Mouse (Mus musculus) heart, embryonic 14.5 days (tissue): ENCODE results near the gene Rabif. TPM values are rescaled to one million over a fixed set of nuclear protein-coding genes. Genes with fewer than 3 reads are reported as not detected.
"Not testable (repeated sequence)": the region's sequence is repeated elsewhere in the genome, so short reads cannot be mapped to it uniquely, and the experiment has no call there.

Experiments
- ATAC-seq: fragments of 200-750 bp; cut with Nextera tagmentation; 2 replicates; pipeline ENCODE4 v1.8.0; 2017; ENCODE audit warnings: low read depth, moderate TSS enrichment; ENCODE audit not compliant: insufficient number of reproducible peaks, insufficient read depth, low FRiP score
- H3K27ac ChIP-seq, 2 experiments: fragments of 200-500 bp in 1 of 2; fragments of 300-500 bp in 1 of 2; sonication (generic) in 1 of 2; replicated peaks in 1 of 2; 2 replicates each; pipeline ENCODE4 v1.5.1; 2012 to 2014; ENCODE audit warnings: low read depth in 2 of 2, low read length in 2 of 2, control low read depth in 1 of 2, mild to moderate bottlenecking in 1 of 2, mixed read lengths in 1 of 2; ENCODE audit not compliant: control insufficient read depth in 1 of 2, insufficient read depth in 1 of 2
- H3K27me3 ChIP-seq: fragments of 300-500 bp; sonication (generic); 2 replicates; pipeline ENCODE4 v1.6.1; 2014; ENCODE audit warnings: mild to moderate bottlenecking, low read length, control low read depth; ENCODE audit not compliant: control insufficient read depth, insufficient read depth
- H3K36me3 ChIP-seq: fragments of 300-500 bp; sonication (generic); 2 replicates; pipeline ENCODE4 v1.6.1; 2014; ENCODE audit warnings: mild to moderate bottlenecking, control low read depth, low read length, mixed read lengths; ENCODE audit not compliant: control insufficient read depth, insufficient read depth
- H3K4me1 ChIP-seq, 2 experiments: fragments of 200-500 bp in 1 of 2; fragments of 300-500 bp in 1 of 2; sonication (generic) in 1 of 2; 2 replicates each; pipeline ENCODE4 v1.6.1; 2012 to 2014; ENCODE audit warnings: low read length in 2 of 2, control low read depth in 1 of 2, mixed read lengths in 1 of 2; ENCODE audit not compliant: control insufficient read depth in 2 of 2, insufficient read depth in 2 of 2
- H3K4me2 ChIP-seq: fragments of 300-500 bp; sonication (generic); 2 replicates; pipeline ENCODE4 v1.6.1; 2014; ENCODE audit warnings: mild to moderate bottlenecking, low read length
- H3K4me3 ChIP-seq, 2 experiments: fragments of 200-500 bp in 1 of 2; fragments of 300-500 bp in 1 of 2; sonication (generic) in 1 of 2; 2 replicates each; pipeline ENCODE4 v1.5.1; 2012 to 2014; ENCODE audit warnings: low read length in 2 of 2, mild to moderate bottlenecking in 2 of 2, control low read depth in 1 of 2, low read depth in 1 of 2, moderate library complexity in 1 of 2; ENCODE audit not compliant: control insufficient read depth in 1 of 2, insufficient read depth in 1 of 2
- H3K9ac ChIP-seq: fragments of 300-500 bp; sonication (generic); 2 replicates; pipeline ENCODE4 v1.6.1; 2014; ENCODE audit warnings: mild to moderate bottlenecking, low read length
- H3K9me3 ChIP-seq: fragments of 300-500 bp; sonication (generic); 2 replicates; pipeline ENCODE4 v1.6.1; 2016; ENCODE audit warnings: low read length, control low read depth; ENCODE audit not compliant: control insufficient read depth
- WGBS: fragments of 180-500 bp; shearing (Covaris S2); extraction: QIAGEN DNeasy Blood & Tissue Kit; methylation state at CpG from one replicate; pipeline ENCODE4 v1.1.7; 2014; 5-methylcytosine and 5-hydroxymethylcytosine counted together
- polyA plus RNA-seq: library from polyadenylated mRNA; unstranded; fragments of >200 nt; fragmentation: Nextera tagmentation; extraction: Ambion mirVana; gene quantifications from 2 replicates; pipeline ENCODE4 v1.2.1, GENCODE M21; 2014

The Rabif gene
- polyA plus RNA-seq, 1 experiment from 2014 or later = 30.4 TPM

DNA sequence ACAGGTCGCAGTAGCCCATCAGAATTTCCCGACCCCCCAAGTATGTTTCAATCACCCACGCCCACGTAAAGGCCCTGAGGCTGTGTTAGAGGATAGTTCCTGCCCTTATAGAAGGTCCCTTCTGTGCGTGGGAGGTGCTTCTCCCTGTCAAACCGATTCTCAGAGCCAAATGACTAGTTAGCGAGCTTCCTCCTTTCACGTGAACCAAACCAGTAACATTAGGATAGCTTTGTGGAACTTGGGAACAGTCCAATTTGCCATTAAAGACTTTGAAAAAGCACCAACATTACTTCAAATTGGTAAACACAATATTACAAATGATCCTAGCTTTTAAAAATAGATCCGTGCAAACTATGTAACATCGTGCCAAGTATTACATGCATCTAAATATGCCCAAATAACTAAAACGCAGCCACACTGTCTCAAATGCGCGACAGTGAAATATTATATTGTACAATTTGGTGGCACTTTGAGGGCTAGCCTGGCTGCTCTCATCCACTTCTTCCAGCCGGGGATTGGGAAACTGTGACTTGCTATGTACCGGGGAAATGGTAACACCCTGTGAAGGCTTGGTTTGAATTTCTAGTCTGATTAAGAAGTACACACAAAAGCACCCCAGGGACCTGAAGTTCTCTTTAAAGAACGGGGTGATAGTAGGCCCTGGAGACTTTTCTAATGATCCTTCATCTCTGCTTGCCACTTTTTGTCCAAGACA lies 19.6 kb downstream of the Rabif start:
- Histone ChIP-seq H3K27ac (no peak overlapping the region), H3K9ac (peak overlapping the region; percentile 73), H3K27me3 (peaks cover 15% of the 10 kb centered on the region), H3K4me3 (peak overlapping the region; percentile 41 to 47), H3K36me3 (peaks cover 6% of the 10 kb centered on the region; the same call in 1 of the 2 replicates), H3K9me3 (no peaks in the 10 kb centered on the region), H3K4me1 (peaks cover 7 to 17% of the 10 kb centered on the region in 2 experiments; a peak in 3 of 4 replicates), H3K4me2 (peak overlapping the region; percentile 94)
- ATAC-seq = no peak
- WGBS = 51% methylated on average over 16 of the region's 16 CpGs

DNA sequence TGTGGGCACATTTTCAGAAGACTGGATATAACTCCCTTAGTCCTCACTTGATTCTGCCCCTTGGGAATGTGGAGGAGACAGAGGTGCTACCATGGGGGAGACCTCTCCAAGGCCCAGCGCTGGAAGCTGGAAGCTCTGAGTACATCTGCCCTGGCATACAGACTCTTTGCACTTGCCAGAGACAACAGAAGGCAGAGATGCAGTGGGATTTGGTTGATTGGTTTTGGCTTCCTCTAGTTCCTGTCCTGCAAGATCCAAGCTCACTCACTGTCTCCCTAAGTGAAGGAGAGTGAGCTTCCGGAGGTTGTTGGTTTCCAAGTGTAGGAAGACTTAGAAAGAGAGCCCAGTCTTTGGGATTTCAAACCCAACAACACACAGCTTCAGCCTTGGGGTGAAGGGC lies 21.4 kb downstream of the Rabif start:
- no peak overlapping the region for H3K4me3 ChIP-seq
- no peak for ATAC-seq
- H3K4me2 ChIP-seq = peak overlapping the region; percentile 12; the same call in 1 of the 2 replicates
- peaks cover 7 to 17% of the 10 kb centered on the region in 2 experiments; a peak in 3 of 4 replicates for H3K4me1 ChIP-seq
- peaks cover 15% of the 10 kb centered on the region for H3K27me3 ChIP-seq
- 47% methylated on average over 2 of the region's 2 CpGs for WGBS
- peak overlapping the region; percentile 65 to 76 for H3K27ac ChIP-seq
- no peak overlapping the region for H3K9ac ChIP-seq
- no peaks in the 10 kb centered on the region for H3K9me3 ChIP-seq
- H3K36me3 ChIP-seq = no peaks in the 10 kb centered on the region

- 11% methylated on average over 4 of the region's 4 CpGs for WGBS
- Histone ChIP-seq H3K9ac (no peak overlapping the region), H3K36me3 (no peaks in the 10 kb centered on the region), H3K27ac (peak overlapping the region; percentile 65 to 76), H3K4me3 (no peak overlapping the region), H3K4me1 (peaks cover 7 to 17% of the 10 kb centered on the region in 2 experiments; a peak in 3 of 4 replicates), H3K4me2 (peak overlapping the region; percentile 12; the same call in 1 of the 2 replicates), H3K27me3 (peaks cover 13% of the 10 kb centered on the region), H3K9me3 (no peaks in the 10 kb centered on the region)
- peak; percentile 63 for ATAC-seq
Measured at GRCm38 (mm10) chr1:134516491-134517198, 22.2 kb downstream of the Rabif start.

- WGBS = 92% methylated on average over 14 of the region's 14 CpGs
- not testable (repeated sequence) for H3K4me3 ChIP-seq, ATAC-seq, H3K27ac ChIP-seq, H3K9ac ChIP-seq, H3K4me2 ChIP-seq, H3K36me3 ChIP-seq, H3K27me3 ChIP-seq, H3K9me3 ChIP-seq
- peaks cover 7 to 17% of the 10 kb centered on the region in 2 experiments; a peak in 3 of 4 replicates for H3K4me1 ChIP-seq
Measured at GRCm38 (mm10) chr1:134517841-134518240, 23.4 kb downstream of the Rabif start.

DNA sequence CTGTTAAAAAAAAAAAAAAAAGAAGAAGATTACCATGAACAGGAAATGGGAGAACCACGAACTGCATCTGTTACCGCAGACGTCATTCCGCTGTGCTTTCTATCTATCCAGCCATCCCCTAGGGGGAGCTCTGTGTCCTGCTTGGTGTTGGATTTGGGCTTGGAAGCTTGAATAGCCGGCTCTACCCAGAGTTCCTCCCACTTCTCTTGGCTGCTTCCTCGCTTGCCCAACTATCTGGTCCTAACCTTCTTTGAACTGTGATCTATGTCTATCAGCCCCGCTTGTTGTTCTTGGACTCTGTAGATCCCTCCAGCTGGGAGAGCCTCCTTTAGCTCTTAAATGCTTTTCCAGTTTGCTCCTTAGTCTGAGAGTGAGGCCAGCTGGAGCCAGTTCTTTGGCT lies 24.2 kb downstream of the Rabif start:
- 0 out of 2 replicates have a peak overlapping the region, but pooled peaks have one; percentile 16 for H3K4me2 ChIP-seq

GRCm38 (mm10) chr1:134519201-134519600 lies 24.8 kb downstream of the Rabif start:
- not testable (repeated sequence) for H3K4me3 ChIP-seq, H3K27ac ChIP-seq, H3K4me1 ChIP-seq, ATAC-seq, H3K9me3 ChIP-seq, H3K27me3 ChIP-seq, H3K9ac ChIP-seq, H3K4me2 ChIP-seq, H3K36me3 ChIP-seq
- WGBS = 92% methylated on average over 5 of the region's 5 CpGs

More for the DNA sequence above, 24.2 kb downstream of the Rabif start:
- peaks cover 7 to 8% of the 10 kb centered on the region in 2 experiments; a peak in 3 of 4 replicates for H3K4me1 ChIP-seq
- no peak overlapping the region for H3K4me3 ChIP-seq
- H3K27ac ChIP-seq = no peak overlapping the region
- H3K9me3 ChIP-seq = no peaks in the 10 kb centered on the region
- no peak overlapping the region for H3K9ac ChIP-seq
- WGBS = 8% methylated on average over 7 of the region's 7 CpGs
- H3K36me3 ChIP-seq = no peaks in the 10 kb centered on the region
- ATAC-seq = peak; percentile 62
- H3K27me3 ChIP-seq = peaks cover 7% of the 10 kb centered on the region; the same call in 1 of the 2 replicates

DNA sequence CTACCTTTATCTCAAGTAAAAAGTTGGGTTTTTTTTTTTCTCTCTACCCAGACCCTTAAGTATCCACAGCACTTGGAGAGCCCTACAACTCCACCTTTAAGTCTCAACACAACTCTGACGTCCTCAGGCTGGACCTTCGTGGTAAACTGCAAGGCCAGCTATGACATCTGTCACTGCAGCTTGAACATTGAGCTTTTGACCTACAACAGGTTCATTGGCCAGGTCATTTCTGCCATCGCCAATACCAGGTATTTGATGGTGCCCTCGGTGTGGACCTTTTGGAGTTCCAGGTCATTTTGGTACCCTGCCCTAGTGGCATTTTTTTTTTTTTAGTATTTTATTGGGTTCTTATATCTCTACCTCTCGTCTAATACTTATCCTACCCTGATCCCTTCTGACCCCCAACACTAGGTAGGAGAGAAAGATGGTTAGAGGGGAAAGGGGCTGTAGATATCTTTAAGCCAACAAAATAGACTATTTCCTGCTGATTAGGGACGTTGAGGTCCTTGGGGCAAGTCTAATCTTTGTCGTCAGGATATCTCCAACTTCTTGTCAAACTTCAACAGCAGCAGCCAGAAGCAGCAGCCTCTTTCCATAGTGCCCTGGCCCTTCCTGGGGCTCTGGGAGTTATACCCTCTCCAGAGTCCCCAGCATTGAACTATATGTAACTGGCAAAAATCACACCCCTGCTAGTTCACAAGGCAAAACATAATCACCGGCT lies 25.7 kb downstream of the Rabif start:
- no peaks in the 10 kb centered on the region for H3K27me3 ChIP-seq
- no peaks in the 10 kb centered on the region for H3K9me3 ChIP-seq
- no peak overlapping the region for H3K4me2 ChIP-seq
- WGBS = 52% methylated on average over 8 of the region's 8 CpGs
- H3K9ac ChIP-seq = no peak overlapping the region
- H3K36me3 ChIP-seq = no peaks in the 10 kb centered on the region
- H3K4me1 ChIP-seq = peaks cover 7 to 8% of the 10 kb centered on the region in 2 experiments; a peak in 2 of 4 replicates
- H3K4me3 ChIP-seq = no peak overlapping the region
- H3K27ac ChIP-seq = no peak overlapping the region
- no peak for ATAC-seq
